Mouse (Mus musculus): ENCODE measurements around the gene Dgcr2.

- TF ChIP-seq EP300 (IDR thresholded peaks at IDR 0.05; ENCODE audit: insufficient read depth, low read depth, low read length) (no peak), CTCF (IDR thresholded peaks at IDR 0.05; ENCODE audit: low read depth, low read length) (no peak), POLR2A (IDR thresholded peaks at IDR 0.05; ENCODE audit: insufficient read depth, low read length) (no peak)
These were observed 54.5 kb downstream of the Dgcr2 start for GRCm38 (mm10) chr16:17843701-17844365.
